Mouse (Mus musculus) liver, postnatal 0 days (tissue): ENCODE data around the gene Ankrd44.

Source experiments
- CTCF ChIP-seq: sonication (generic); IDR thresholded peaks from 2 replicates; pipeline ENCODE4 v1.5.1; 2016; ENCODE audit warnings: antibody characterized with exemption, low read depth
- EP300 ChIP-seq: IDR thresholded peaks from 2 replicates; pipeline ENCODE4 v1.6.1; 2016; ENCODE audit warnings: antibody characterized with exemption, low read depth, mild to moderate bottlenecking

GRCm38 (mm10) chr1:54809811-54810549 is 116.2 kb downstream of the Ankrd44 start:
- TF ChIP-seq CTCF (no peak), EP300 (peak; percentile 38; the same call in 1 of the 2 replicates)
